In the genomic region with DNA sequence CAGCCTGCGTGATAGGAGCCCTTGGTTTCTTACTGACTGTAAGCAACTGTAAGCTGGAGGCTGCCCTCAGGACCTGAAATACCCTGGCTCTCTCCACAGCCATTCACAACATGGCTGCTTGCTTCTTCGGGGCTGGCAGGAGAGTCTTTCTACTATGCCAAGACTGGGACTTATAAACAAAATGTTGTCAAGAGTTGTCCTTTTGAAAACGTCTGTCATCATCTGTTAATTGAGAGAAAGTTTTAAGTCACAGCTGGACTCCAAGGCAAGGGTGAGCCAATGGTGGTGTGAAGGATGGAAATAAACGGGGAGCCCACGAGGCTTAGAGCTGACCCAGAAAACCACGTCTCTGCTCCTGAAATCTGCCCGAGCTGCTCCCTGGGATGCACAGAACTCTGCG, we compare ENCODE assay signal across 21 mouse cellular contexts.
DNase-seq lines count a peak whose midpoint lies in the region; ATAC-seq and TF ChIP-seq lines count a peak whose summit lies in the region.
"Had no signal": no experiment of that assay in that cellular context is flagged by ENCODE, and none has a peak within 500 bp of the region (broad histone marks: within the 10 kb centered on the region; RNA-seq: fewer than 3 reads in every experiment).

No protein-coding gene starts in this region.

- WGBS in lung, embryonic 15.5 days = 45% methylated on average over 8 of the region's 8 CpGs
- 56% methylated on average over 8 of the region's 8 CpGs for WGBS in lung, postnatal 0 days

- no peak overlapping the region for H3K9ac ChIP-seq in lung, embryonic 15.5 days
- H3K9ac ChIP-seq in lung, postnatal 0 days (replicated peaks; ENCODE audit: low read depth) = no peak overlapping the region
- H3K9ac ChIP-seq: forebrain, embryonic 13.5 days; hindbrain, embryonic 12.5 days; hindbrain, embryonic 15.5 days had no signal

- no peak overlapping the region for H3K4me3 ChIP-seq in lung, embryonic 15.5 days
- H3K4me3 ChIP-seq in lung, postnatal 0 days (ENCODE audit: low read depth, low read length) = no peak overlapping the region
- H3K4me3 ChIP-seq: forebrain, embryonic 10.5 days; forebrain, embryonic 13.5 days; hindbrain, embryonic 12.5 days; hindbrain, embryonic 15.5 days had no signal

- no peaks in the 10 kb centered on the region for H3K27me3 ChIP-seq in lung, embryonic 15.5 days
- no peaks in the 10 kb centered on the region for H3K27me3 ChIP-seq in lung, postnatal 0 days (replicated peaks; ENCODE audit: insufficient read depth, low read length)
- H3K27me3 ChIP-seq: forebrain, embryonic 13.5 days; hindbrain, embryonic 12.5 days; hindbrain, embryonic 15.5 days had no signal

- no peak for TF ChIP-seq EP300 in lung, postnatal 0 days (IDR thresholded peaks at IDR 0.05)

- DNase-seq in lung, postnatal 0 days (ENCODE audit: low spot score) = peak; percentile 74
- DNase-seq in lung, postnatal 25 days (ENCODE audit: low spot score) = peak; percentile 25
- no peak for DNase-seq in adrenal gland, postnatal 4 days (ENCODE audit: low spot score in 2 of 2)
- no peak for DNase-seq in spleen, postnatal 14 days (ENCODE audit: low spot score in 2 of 2)
- DNase-seq in left cerebral cortex, adult 9 months (ENCODE audit: low spot score in 2 of 2) = no peak
- DNase-seq: adrenal gland, adult 2 months; adrenal gland, postnatal 14 days; B cell, adult 2 months; cerebellum, adult 11-12 months; cerebellum, adult 8-10 months; cerebellum, postnatal 10 days; cerebellum, postnatal 36 days; embryo, embryonic 11 days; gastrocnemius, postnatal 10 days had no signal

- H3K36me3 ChIP-seq in lung, embryonic 15.5 days = no peaks in the 10 kb centered on the region
- no peaks in the 10 kb centered on the region for H3K36me3 ChIP-seq in lung, postnatal 0 days (ENCODE audit: insufficient read depth, low read length)
- H3K36me3 ChIP-seq: forebrain, embryonic 10.5 days; hindbrain, embryonic 12.5 days; hindbrain, embryonic 15.5 days had no signal

- H3K4me2 ChIP-seq in lung, embryonic 15.5 days = no peak overlapping the region
- no peak overlapping the region for H3K4me2 ChIP-seq in lung, postnatal 0 days (replicated peaks; ENCODE audit: low read depth, low read length)
- H3K4me2 ChIP-seq: forebrain, embryonic 13.5 days; heart, embryonic 11.5 days; hindbrain, embryonic 12.5 days; hindbrain, embryonic 15.5 days had no signal

- peak; percentile 68 for ATAC-seq in lung, embryonic 15.5 days (ENCODE audit: borderline replicate concordance, extremely low read depth, low FRiP score, low TSS enrichment)
- peak; percentile 81 for ATAC-seq in lung, postnatal 0 days
- ATAC-seq: forebrain, embryonic 13.5 days; forebrain, embryonic 16.5 days had no signal

- H3K27ac ChIP-seq in lung, embryonic 15.5 days = no peak overlapping the region
- H3K27ac ChIP-seq in lung, postnatal 0 days (ENCODE audit: low read length) = no peak overlapping the region
- H3K27ac ChIP-seq: forebrain, embryonic 10.5 days; forebrain, embryonic 13.5 days; hindbrain, embryonic 12.5 days; hindbrain, embryonic 15.5 days had no signal

- TF ChIP-seq CTCF in lung, postnatal 0 days (IDR thresholded peaks at IDR 0.05) = no peak

- H3K4me1 ChIP-seq in lung, embryonic 15.5 days = peaks cover 10% of the 10 kb centered on the region; the same call in 1 of the 2 replicates
- no peaks in the 10 kb centered on the region for H3K4me1 ChIP-seq in lung, postnatal 0 days (ENCODE audit: insufficient read depth, low read depth, low read length)

- no peaks in the 10 kb centered on the region for H3K9me3 ChIP-seq in lung, embryonic 15.5 days
- no peaks in the 10 kb centered on the region for H3K9me3 ChIP-seq in lung, postnatal 0 days (ENCODE audit: low read length)
- H3K9me3 ChIP-seq: forebrain, embryonic 10.5 days; forebrain, embryonic 13.5 days; hindbrain, embryonic 12.5 days; hindbrain, embryonic 15.5 days had no signal

Comparison
In these comparisons a context has a peak if more than half of its experiments do, and no peak if none do; other contexts are left out.
1. DNase-seq: peak in lung, postnatal 0 days (single experiment) and lung, postnatal 25 days (single experiment); none in adrenal gland, postnatal 4 days (0 of 2), spleen, postnatal 14 days (0 of 2) and left cerebral cortex, adult 9 months (0 of 2).